Mouse (Mus musculus): ENCODE data around the gene Ralgds. TPM values are rescaled to one million over a fixed set of nuclear protein-coding genes. Genes with fewer than 3 reads are reported as not detected.
"Not testable (repeated sequence)": the region's sequence is repeated elsewhere in the genome, so short reads cannot be mapped to it uniquely, and the experiment has no call there.

The Ralgds gene
- polyA plus RNA-seq, 1 experiment from 2014 or later, result 70.8 TPM

GRCm38 (mm10) chr2:28506291-28506690 lies 6.6 kb upstream of the Ralgds start:
- no peak overlapping the region for H3K4me2 ChIP-seq (replicated peaks)
- H3K9me3 ChIP-seq (replicated peaks), result no peaks in the 10 kb centered on the region
- H3K36me3 ChIP-seq, result no peaks in the 10 kb centered on the region
- H3K9ac ChIP-seq, result no peak overlapping the region
- 71% methylated on average over 6 of the region's 6 CpGs for WGBS
- H3K4me3 ChIP-seq (replicated peaks), result no peak overlapping the region
- ATAC-seq (ENCODE audit: insufficient number of reproducible peaks, low FRiP score, low TSS enrichment, low read depth), result no peak
- no peak overlapping the region for H3K27ac ChIP-seq (replicated peaks)
- H3K27me3 ChIP-seq, result no peaks in the 10 kb centered on the region
- H3K4me1 ChIP-seq, result no peaks in the 10 kb centered on the region

- not testable (repeated sequence) for ATAC-seq (ENCODE audit: insufficient number of reproducible peaks, low FRiP score, low TSS enrichment, low read depth); H3K9me3 ChIP-seq (replicated peaks); H3K27ac ChIP-seq (replicated peaks); H3K9ac ChIP-seq; H3K36me3 ChIP-seq; H3K27me3 ChIP-seq; H3K4me2 ChIP-seq (replicated peaks); H3K4me3 ChIP-seq (replicated peaks)
- H3K4me1 ChIP-seq, result peaks cover 23% of the 10 kb centered on the region
- WGBS, result 50% methylated on average over 5 of the region's 5 CpGs
These were observed 1.3 kb upstream of the Ralgds start for GRCm38 (mm10) chr2:28511600-28511999.

- H3K9ac ChIP-seq, result peak overlapping the region; percentile 74
- 5% methylated on average over 47 of the region's 47 CpGs for WGBS
- 0 out of 2 replicates have a peak, but pooled peaks have one; percentile 4 for ATAC-seq (ENCODE audit: insufficient number of reproducible peaks, low FRiP score, low TSS enrichment, low read depth)
- no peaks in the 10 kb centered on the region for H3K36me3 ChIP-seq
- peak overlapping the region; percentile 94 for H3K4me2 ChIP-seq (replicated peaks)
- H3K4me3 ChIP-seq (replicated peaks), result peak overlapping the region; percentile 79
- peak overlapping the region; percentile 82 for H3K27ac ChIP-seq (replicated peaks)
- H3K9me3 ChIP-seq (replicated peaks), result no peaks in the 10 kb centered on the region
- H3K4me1 ChIP-seq, result peaks cover 39% of the 10 kb centered on the region
- no peaks in the 10 kb centered on the region for H3K27me3 ChIP-seq
These were observed 776 bp downstream of the Ralgds start for GRCm38 (mm10) chr2:28513431-28514370.

GRCm38 (mm10) chr2:28514489-28514888 lies 1.6 kb downstream of the Ralgds start:
- H3K4me1 ChIP-seq, result peaks cover 43% of the 10 kb centered on the region
- H3K9ac ChIP-seq, result 0 out of 2 replicates have a peak overlapping the region, but pooled peaks have one; percentile 74
- H3K36me3 ChIP-seq, result no peaks in the 10 kb centered on the region
- ATAC-seq (ENCODE audit: insufficient number of reproducible peaks, low FRiP score, low TSS enrichment, low read depth), result no peak
- H3K27ac ChIP-seq (replicated peaks), result no peak overlapping the region
- H3K4me2 ChIP-seq (replicated peaks), result peak overlapping the region; percentile 94
- H3K4me3 ChIP-seq (replicated peaks), result peak overlapping the region; percentile 79
- H3K27me3 ChIP-seq, result no peaks in the 10 kb centered on the region
- no peaks in the 10 kb centered on the region for H3K9me3 ChIP-seq (replicated peaks)
- 11% methylated on average over 5 of the region's 5 CpGs for WGBS

GRCm38 (mm10) chr2:28517206-28517909 lies 4.4 kb downstream of the Ralgds start:
- Histone ChIP-seq H3K4me2 (replicated peaks) (no peak overlapping the region), H3K9ac (no peak overlapping the region), H3K36me3 (no peaks in the 10 kb centered on the region), H3K27me3 (no peaks in the 10 kb centered on the region), H3K4me3 (replicated peaks) (no peak overlapping the region), H3K4me1 (peaks cover 67% of the 10 kb centered on the region), H3K9me3 (replicated peaks) (no peaks in the 10 kb centered on the region), H3K27ac (replicated peaks) (0 out of 2 replicates have a peak overlapping the region, but pooled peaks have one; percentile 9)
- 46% methylated on average over 5 of the region's 5 CpGs for WGBS
- no peak for ATAC-seq (ENCODE audit: insufficient number of reproducible peaks, low FRiP score, low TSS enrichment, low read depth)

- no peaks in the 10 kb centered on the region for H3K27me3 ChIP-seq
- H3K4me1 ChIP-seq, result peaks cover 70% of the 10 kb centered on the region
- no peaks in the 10 kb centered on the region for H3K9me3 ChIP-seq (replicated peaks)
- no peaks in the 10 kb centered on the region for H3K36me3 ChIP-seq
- WGBS, result 30% methylated on average over 2 of the region's 2 CpGs
- H3K4me3 ChIP-seq (replicated peaks), result no peak overlapping the region
- no peak for ATAC-seq (ENCODE audit: insufficient number of reproducible peaks, low FRiP score, low TSS enrichment, low read depth)
- H3K27ac ChIP-seq (replicated peaks), result no peak overlapping the region
- H3K9ac ChIP-seq, result no peak overlapping the region
- no peak overlapping the region for H3K4me2 ChIP-seq (replicated peaks)
These were observed 5.3 kb downstream of the Ralgds start for GRCm38 (mm10) chr2:28518231-28518630.

GRCm38 (mm10) chr2:28520581-28520980 lies 7.7 kb downstream of the Ralgds start:
- WGBS, result 70% methylated on average over 5 of the region's 5 CpGs
- peaks cover 74% of the 10 kb centered on the region for H3K4me1 ChIP-seq

GRCm38 (mm10) chr2:28521571-28522151 lies 8.7 kb downstream of the Ralgds start:
- Histone ChIP-seq H3K4me1 (peaks cover 84% of the 10 kb centered on the region), H3K27ac (replicated peaks) (peak overlapping the region; percentile 60; the same call in 1 of the 2 replicates), H3K9ac (no peak overlapping the region), H3K36me3 (no peaks in the 10 kb centered on the region), H3K4me2 (replicated peaks) (no peak overlapping the region), H3K4me3 (replicated peaks) (no peak overlapping the region), H3K9me3 (replicated peaks) (no peaks in the 10 kb centered on the region), H3K27me3 (no peaks in the 10 kb centered on the region)
- no peak for ATAC-seq (ENCODE audit: insufficient number of reproducible peaks, low FRiP score, low TSS enrichment, low read depth)
- WGBS, result 71% methylated on average over 6 of the region's 6 CpGs

More at GRCm38 (mm10) chr2:28520581-28520980, 7.7 kb downstream of the Ralgds start:
- Histone ChIP-seq H3K9me3 (replicated peaks) (no peaks in the 10 kb centered on the region), H3K27ac (replicated peaks) (no peak overlapping the region), H3K36me3 (no peaks in the 10 kb centered on the region), H3K27me3 (no peaks in the 10 kb centered on the region), H3K4me2 (replicated peaks) (no peak overlapping the region), H3K4me3 (replicated peaks) (no peak overlapping the region), H3K9ac (no peak overlapping the region)
- no peak for ATAC-seq (ENCODE audit: insufficient number of reproducible peaks, low FRiP score, low TSS enrichment, low read depth)

- Histone ChIP-seq H3K4me1 (peaks cover 86% of the 10 kb centered on the region), H3K9me3 (replicated peaks) (no peaks in the 10 kb centered on the region), H3K9ac (no peak overlapping the region), H3K27ac (replicated peaks) (peak overlapping the region; percentile 60; the same call in 1 of the 2 replicates), H3K4me2 (replicated peaks) (no peak overlapping the region), H3K36me3 (no peaks in the 10 kb centered on the region), H3K27me3 (no peaks in the 10 kb centered on the region), H3K4me3 (replicated peaks) (no peak overlapping the region)
- ATAC-seq (ENCODE audit: insufficient number of reproducible peaks, low FRiP score, low TSS enrichment, low read depth), result no peak
- 69% methylated on average over 4 of the region's 4 CpGs for WGBS
These were observed 9.2 kb downstream of the Ralgds start for GRCm38 (mm10) chr2:28522166-28522565.

GRCm38 (mm10) chr2:28523643-28524117 lies 10.8 kb downstream of the Ralgds start:
- no peak overlapping the region for H3K9ac ChIP-seq
- no peak overlapping the region for H3K4me3 ChIP-seq (replicated peaks)
- H3K27me3 ChIP-seq, result no peaks in the 10 kb centered on the region
- peak overlapping the region; percentile 82 for H3K27ac ChIP-seq (replicated peaks)
- H3K4me1 ChIP-seq, result peaks cover 87% of the 10 kb centered on the region
- 14% methylated on average over 5 of the region's 5 CpGs for WGBS
- H3K9me3 ChIP-seq (replicated peaks), result no peaks in the 10 kb centered on the region
- no peaks in the 10 kb centered on the region for H3K36me3 ChIP-seq
- peak; percentile 77 for ATAC-seq (ENCODE audit: insufficient number of reproducible peaks, low FRiP score, low TSS enrichment, low read depth)
- no peak overlapping the region; the same call in 1 of the 2 replicates for H3K4me2 ChIP-seq (replicated peaks)

GRCm38 (mm10) chr2:28524406-28524805 lies 11.5 kb downstream of the Ralgds start:
- ATAC-seq (ENCODE audit: insufficient number of reproducible peaks, low FRiP score, low TSS enrichment, low read depth), result no peak
- Histone ChIP-seq H3K27ac (replicated peaks) (peak overlapping the region; percentile 82; the same call in 1 of the 2 replicates), H3K27me3 (no peaks in the 10 kb centered on the region), H3K4me1 (peaks cover 90% of the 10 kb centered on the region), H3K9ac (no peak overlapping the region), H3K4me2 (replicated peaks) (no peak overlapping the region), H3K4me3 (replicated peaks) (no peak overlapping the region), H3K36me3 (no peaks in the 10 kb centered on the region), H3K9me3 (replicated peaks) (no peaks in the 10 kb centered on the region)
- 83% methylated on average over 10 of the region's 10 CpGs for WGBS
